Mouse (Mus musculus) kidney, adult 8-10 months (tissue): ENCODE measurements around the gene Gm3239.
"Not testable (repeated sequence)": the region's sequence is repeated elsewhere in the genome, so short reads cannot be mapped to it uniquely, and the experiment has no call there.

ENCODE experiments used
- DNase-seq, 2 experiments: peaks; one replicate each; pipeline ENCODE4 v3.0.0; 2022

Gene Gm3239

DNA sequence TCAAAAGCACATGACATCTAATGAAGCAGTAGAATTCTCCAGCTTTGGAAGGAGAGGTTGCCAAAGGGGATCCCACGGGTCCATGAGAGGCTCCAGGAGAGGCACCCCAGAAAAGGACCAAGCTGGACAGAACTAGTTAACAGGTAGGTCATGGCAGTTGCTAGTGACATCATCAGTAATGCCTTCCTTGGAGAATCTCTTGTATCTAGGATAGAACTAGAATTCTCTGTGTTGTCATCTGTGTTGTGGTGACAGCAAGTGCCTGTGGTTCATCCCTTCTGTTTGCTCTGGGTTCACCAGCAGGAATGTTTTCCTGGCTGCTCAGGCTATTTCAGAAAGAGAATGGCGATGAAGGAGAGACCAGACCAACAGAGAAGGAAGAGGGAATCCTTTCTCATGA, at the start of gene Gm3239:
Gm3239 (plus strand) TSS at position 301 of the 400 bp plus-strand sequence.
- not testable (repeated sequence) for DNase-seq

DNA sequence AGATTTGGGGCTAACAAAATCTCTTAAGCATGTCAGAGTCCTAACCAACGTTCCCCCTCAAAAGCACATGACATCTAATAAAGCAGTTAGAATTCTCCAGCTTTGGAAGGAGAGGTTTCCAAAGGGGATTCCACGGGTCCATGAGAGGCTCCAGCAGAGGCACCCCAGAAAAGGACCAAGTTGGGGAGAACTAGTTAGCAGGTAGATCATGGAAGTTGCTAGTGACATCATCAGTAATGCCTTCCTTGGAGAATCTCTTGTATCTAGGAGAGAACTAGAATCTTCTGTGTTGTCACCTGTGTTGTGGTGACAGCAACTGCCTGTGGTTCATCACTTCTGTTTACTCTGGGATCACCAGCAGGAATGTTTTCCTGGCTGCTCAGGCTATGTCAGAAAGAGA, 31.9 kb upstream of the Gm3239 start, which contains the start of gene Gm8159:
Gm8159 (plus strand) TSS at position 301 of the 400 bp plus-strand sequence.
- DNase-seq: not testable (repeated sequence)

DNA sequence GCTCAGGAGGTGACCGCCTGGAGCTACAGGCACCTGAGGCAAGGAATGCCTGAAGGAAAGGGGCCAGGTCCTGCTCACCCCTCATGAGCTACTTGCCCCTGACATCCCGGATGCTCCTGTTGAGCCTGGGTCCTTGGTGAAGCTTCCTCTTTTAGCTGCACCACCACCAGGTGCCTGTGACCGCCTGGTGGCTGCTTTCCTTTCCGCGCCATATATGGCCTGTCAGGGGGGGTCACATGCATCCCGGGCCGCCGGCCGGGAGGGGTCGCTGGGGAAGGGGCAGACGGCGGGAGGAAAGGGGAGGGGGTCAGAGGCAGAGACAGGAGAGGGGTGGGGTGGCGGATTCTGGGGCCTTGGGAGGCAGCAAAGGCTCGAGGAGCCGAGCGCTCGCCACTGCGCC, 14.7 kb upstream of the Gm3239 start:
- not testable (repeated sequence) for DNase-seq

DNA sequence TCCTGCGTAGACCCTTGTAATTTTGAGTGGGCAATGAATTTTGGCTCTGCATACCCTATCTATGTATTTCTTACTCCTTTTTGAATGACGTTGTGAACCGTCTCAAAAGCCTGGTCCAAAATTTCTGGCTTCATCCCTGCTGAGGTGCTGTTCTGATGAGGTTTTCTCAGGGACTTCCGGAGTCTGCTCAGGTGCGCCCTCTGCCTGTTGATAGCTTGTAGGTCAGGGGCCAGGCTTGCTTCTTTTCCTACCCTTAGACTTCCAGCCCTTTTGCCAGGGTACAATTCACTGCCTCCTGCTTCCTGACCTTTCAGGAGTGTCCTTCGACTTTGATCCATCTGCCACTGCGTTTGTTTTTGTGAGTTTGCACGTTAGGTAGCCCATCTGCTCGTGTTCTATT, 13.7 kb upstream of the Gm3239 start:
- peak in 1 of 2 experiments; percentile 15 for DNase-seq

DNA sequence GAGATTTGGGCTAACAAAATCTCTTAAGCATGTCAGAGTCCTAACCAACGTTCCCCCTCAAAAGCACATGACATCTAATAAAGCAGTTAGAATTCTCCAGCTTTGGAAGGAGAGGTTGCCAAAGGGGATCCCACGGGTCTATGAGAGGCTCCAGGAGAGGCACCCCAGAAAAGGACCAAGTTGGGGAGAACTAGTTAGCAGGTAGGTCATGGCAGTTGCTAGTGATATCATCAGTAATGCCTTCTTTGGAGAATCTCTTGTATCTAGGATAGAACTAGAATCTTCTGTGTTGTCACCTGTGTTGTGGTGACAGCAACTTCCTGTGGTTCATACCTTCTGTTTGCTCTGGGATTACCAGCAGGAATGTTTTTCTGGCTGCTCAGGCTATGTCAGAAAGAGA, 44.9 kb downstream of the Gm3239 start, which contains the start of gene Gm7876:
Gm7876 (plus strand) TSS at position 301 of the 400 bp plus-strand sequence.
- not testable (repeated sequence) for DNase-seq
